Mouse (Mus musculus): ENCODE measurements around the gene Ift20.
A peak's percentile ranks its signal among the peaks of the same experiment; 100 is the strongest.

The Ift20 gene

GRCm38 (mm10) chr11:78536080-78536689, at the start of gene Ift20, which contains the start of gene Tnfaip1:
Gene Ift20 (plus strand): TSS chr11:78536361.
Gene Tnfaip1 (minus strand): TSS chr11:78536332.
- peak; percentile 99 for DNase-seq (ENCODE audit: low read depth, low spot score)

- DNase-seq (ENCODE audit: low read depth, low spot score): peak; percentile 73
Observed at GRCm38 (mm10) chr11:78488168-78488567, 48.0 kb upstream of the Ift20 start.

GRCm38 (mm10) chr11:78490781-78491241, 45.4 kb upstream of the Ift20 start:
- DNase-seq (ENCODE audit: low read depth, low spot score): no peak

GRCm38 (mm10) chr11:78495904-78496303, 40.3 kb upstream of the Ift20 start:
- DNase-seq (ENCODE audit: low read depth, low spot score): peak; percentile 59

- DNase-seq (ENCODE audit: low read depth, low spot score): peak; percentile 43
Observed at GRCm38 (mm10) chr11:78497071-78497541, 39.1 kb upstream of the Ift20 start.

- DNase-seq (ENCODE audit: low read depth, low spot score): peak; percentile 99
Observed at GRCm38 (mm10) chr11:78497544-78498522, 38.3 kb upstream of the Ift20 start, which contains the start of gene Sarm1. Gene Sarm1 (minus strand): TSS chr11:78497754.

GRCm38 (mm10) chr11:78499004-78499403, 37.2 kb upstream of the Ift20 start, which contains the start of gene Vtn:
Gene Vtn (plus strand): TSS chr11:78499091.
- DNase-seq (ENCODE audit: low read depth, low spot score): no peak

- no peak for DNase-seq (ENCODE audit: low read depth, low spot score)
Observed at GRCm38 (mm10) chr11:78499543-78499942, 36.6 kb upstream of the Ift20 start.

GRCm38 (mm10) chr11:78500623-78501202, 35.4 kb upstream of the Ift20 start:
- no peak for DNase-seq (ENCODE audit: low read depth, low spot score)

GRCm38 (mm10) chr11:78501529-78501928, 34.6 kb upstream of the Ift20 start:
- DNase-seq (ENCODE audit: low read depth, low spot score): no peak

- DNase-seq (ENCODE audit: low read depth, low spot score): no peak
Observed at GRCm38 (mm10) chr11:78502909-78503650, 33.1 kb upstream of the Ift20 start, which contains the start of gene Sebox. Gene Sebox (plus strand): TSS chr11:78503447.

- DNase-seq (ENCODE audit: low read depth, low spot score): no peak
Observed at GRCm38 (mm10) chr11:78505430-78505829, 30.7 kb upstream of the Ift20 start.

- peak; percentile 68 for DNase-seq (ENCODE audit: low read depth, low spot score)
Observed at GRCm38 (mm10) chr11:78509148-78509547, 27.0 kb upstream of the Ift20 start.

GRCm38 (mm10) chr11:78512025-78512957, 23.9 kb upstream of the Ift20 start, which contains the start of the genes Tmem199 and Poldip2:
Gene Tmem199 (minus strand): TSS chr11:78512172.
Gene Poldip2 (plus strand): TSS chr11:78512193.
- peak; percentile 96 for DNase-seq (ENCODE audit: low read depth, low spot score)

GRCm38 (mm10) chr11:78513106-78513790, 22.9 kb upstream of the Ift20 start:
- DNase-seq (ENCODE audit: low read depth, low spot score): no peak

GRCm38 (mm10) chr11:78515549-78516325, 20.4 kb upstream of the Ift20 start:
- peak; percentile 53 for DNase-seq (ENCODE audit: low read depth, low spot score)

- no peak for DNase-seq (ENCODE audit: low read depth, low spot score)
Observed at GRCm38 (mm10) chr11:78518931-78519330, 17.2 kb upstream of the Ift20 start.

GRCm38 (mm10) chr11:78521880-78522279, 14.3 kb upstream of the Ift20 start:
- DNase-seq (ENCODE audit: low read depth, low spot score): no peak

Measured in CD4-positive, CD25-positive, alpha-beta regulatory T cell, adult 2 months (primary cell).